Mouse (Mus musculus) forebrain, embryonic 15.5 days (tissue): ENCODE measurements around the gene Pdcd7. TPM values are rescaled to one million over a fixed set of nuclear protein-coding genes. Genes with fewer than 3 reads are reported as not detected.
"Not testable (repeated sequence)": the region's sequence is repeated elsewhere in the genome, so short reads cannot be mapped to it uniquely, and the experiment has no call there.

Experiments used
- ATAC-seq: fragments of 200-750 bp; cut with Nextera tagmentation; replicated peaks from 2 replicates; pipeline ENCODE4 v1.8.0; 2017; ENCODE audit warnings: mild to moderate bottlenecking, moderate TSS enrichment, moderate library complexity
- H3K27ac ChIP-seq: fragments of 300-500 bp; sonication (generic); replicated peaks from 2 replicates; pipeline ENCODE4 v1.5.1; 2015; ENCODE audit warnings: mild to moderate bottlenecking, inconsistent platforms
- H3K27me3 ChIP-seq: fragments of 300-500 bp; sonication (generic); 2 replicates; pipeline ENCODE4 v1.6.1; 2015; ENCODE audit warnings: inconsistent platforms
- H3K36me3 ChIP-seq: fragments of 300-500 bp; sonication (generic); 2 replicates; pipeline ENCODE4 v1.6.1; 2015; ENCODE audit warnings: mild to moderate bottlenecking, inconsistent platforms
- H3K4me1 ChIP-seq: fragments of 300-500 bp; sonication (generic); 2 replicates; pipeline ENCODE4 v1.6.1; 2015; ENCODE audit warnings: inconsistent platforms
- H3K4me2 ChIP-seq: fragments of 300-500 bp; sonication (generic); replicated peaks from 2 replicates; pipeline ENCODE4 v1.6.1; 2015; ENCODE audit warnings: mild to moderate bottlenecking, inconsistent platforms
- H3K4me3 ChIP-seq: fragments of 300-500 bp; sonication (generic); 2 replicates; pipeline ENCODE4 v1.5.1; 2015; ENCODE audit warnings: mild to moderate bottlenecking, inconsistent platforms
- H3K9ac ChIP-seq: fragments of 300-500 bp; sonication (generic); replicated peaks from 2 replicates; pipeline ENCODE4 v1.6.1; 2015; ENCODE audit warnings: mild to moderate bottlenecking, inconsistent platforms
- H3K9me3 ChIP-seq: fragments of 300-500 bp; sonication (generic); 2 replicates; pipeline ENCODE4 v1.6.1; 2016; ENCODE audit warnings: inconsistent platforms
- WGBS: fragments of 180-500 bp; shearing (Covaris S2); methylation state at CpG from one replicate; pipeline ENCODE4 v1.1.7; 2015; ENCODE audit warnings: mixed read lengths; 5-methylcytosine and 5-hydroxymethylcytosine counted together
- polyA plus RNA-seq: library from polyadenylated mRNA; unstranded; fragments of >200 nt; fragmentation: Nextera tagmentation; extraction: Ambion mirVana; gene quantifications from 2 replicates; pipeline ENCODE4 v1.2.1, GENCODE M21; 2015

Pdcd7 gene
- polyA plus RNA-seq, 1 experiment from 2014 or later: 10.3 TPM

- no peaks in the 10 kb centered on the region for H3K9me3 ChIP-seq
- H3K4me1 ChIP-seq: no peaks in the 10 kb centered on the region
- ATAC-seq: no peak
- H3K9ac ChIP-seq: no peak overlapping the region
- no peak overlapping the region for H3K4me2 ChIP-seq
- H3K4me3 ChIP-seq: no peak overlapping the region
- H3K36me3 ChIP-seq: peaks cover 77% of the 10 kb centered on the region
- H3K27me3 ChIP-seq: no peaks in the 10 kb centered on the region
- no peak overlapping the region for H3K27ac ChIP-seq
Measured at GRCm38 (mm10) chr9:65325971-65326370, 19.9 kb upstream of the Pdcd7 start.

GRCm38 (mm10) chr9:65327371-65327770 lies 18.5 kb upstream of the Pdcd7 start:
- Histone ChIP-seq H3K4me1 (no peaks in the 10 kb centered on the region), H3K4me2 (no peak overlapping the region), H3K9ac (no peak overlapping the region), H3K27me3 (no peaks in the 10 kb centered on the region), H3K9me3 (no peaks in the 10 kb centered on the region), H3K4me3 (no peak overlapping the region), H3K36me3 (peaks cover 76% of the 10 kb centered on the region), H3K27ac (no peak overlapping the region)
- ATAC-seq: no peak
- 98% methylated on average over 2 of the region's 2 CpGs for WGBS

GRCm38 (mm10) chr9:65333958-65334357 lies 11.9 kb upstream of the Pdcd7 start:
- no peak overlapping the region for H3K4me2 ChIP-seq

GRCm38 (mm10) chr9:65339146-65339545 lies 6.8 kb upstream of the Pdcd7 start:
- 86% methylated on average over 4 of the region's 4 CpGs for WGBS
- no peak overlapping the region for H3K4me2 ChIP-seq
- H3K27me3 ChIP-seq: no peaks in the 10 kb centered on the region; the same call in 1 of the 2 replicates
- no peaks in the 10 kb centered on the region for H3K36me3 ChIP-seq
- no peaks in the 10 kb centered on the region for H3K4me1 ChIP-seq
- H3K9ac ChIP-seq: no peak overlapping the region
- no peak for ATAC-seq
- H3K27ac ChIP-seq: no peak overlapping the region
- H3K9me3 ChIP-seq: no peaks in the 10 kb centered on the region
- no peak overlapping the region for H3K4me3 ChIP-seq

More at GRCm38 (mm10) chr9:65333958-65334357, 11.9 kb upstream of the Pdcd7 start:
- Histone ChIP-seq H3K4me1 (no peaks in the 10 kb centered on the region), H3K9me3 (no peaks in the 10 kb centered on the region), H3K27ac (no peak overlapping the region), H3K36me3 (peaks cover 24% of the 10 kb centered on the region), H3K9ac (no peak overlapping the region), H3K4me3 (no peak overlapping the region), H3K27me3 (no peaks in the 10 kb centered on the region)
- ATAC-seq: no peak
- WGBS: 91% methylated on average over 5 of the region's 5 CpGs

GRCm38 (mm10) chr9:65340414-65340813 lies 5.5 kb upstream of the Pdcd7 start:
- H3K9ac ChIP-seq: no peak overlapping the region
- H3K27me3 ChIP-seq: no peaks in the 10 kb centered on the region; the same call in 1 of the 2 replicates
- 84% methylated on average over 2 of the region's 2 CpGs for WGBS
- no peak overlapping the region for H3K4me2 ChIP-seq
- 0 out of 2 replicates have a peak, but pooled peaks cover 2% of the 10 kb centered on the region for H3K4me1 ChIP-seq
- no peak for ATAC-seq
- H3K9me3 ChIP-seq: no peaks in the 10 kb centered on the region
- no peaks in the 10 kb centered on the region for H3K36me3 ChIP-seq
- no peak overlapping the region for H3K27ac ChIP-seq
- no peak overlapping the region for H3K4me3 ChIP-seq

- 66% methylated on average over 11 of the region's 11 CpGs for WGBS
- H3K36me3 ChIP-seq, H3K9me3 ChIP-seq, H3K27me3 ChIP-seq: not testable (repeated sequence)
- Histone ChIP-seq H3K9ac (peak overlapping the region; percentile 91; the same call in 1 of the 2 replicates), H3K4me1 (peaks cover 30% of the 10 kb centered on the region), H3K27ac (peak overlapping the region; percentile 96), H3K4me2 (peak overlapping the region; percentile 97), H3K4me3 (peak overlapping the region; percentile 100)
- peak; percentile 44 for ATAC-seq
Measured at GRCm38 (mm10) chr9:65345439-65345838, 465 bp upstream of the Pdcd7 start.

- H3K27ac ChIP-seq: peak overlapping the region; percentile 96
- under 1% methylated on average over 75 of the region's 77 CpGs for WGBS
- H3K36me3 ChIP-seq: no peaks in the 10 kb centered on the region
- H3K4me2 ChIP-seq: peak overlapping the region; percentile 97
- ATAC-seq: peak; percentile 75
- peak overlapping the region; percentile 100 for H3K4me3 ChIP-seq
- H3K9me3 ChIP-seq: no peaks in the 10 kb centered on the region
- peak overlapping the region; percentile 91 for H3K9ac ChIP-seq
- peaks cover 33% of the 10 kb centered on the region for H3K4me1 ChIP-seq
- H3K27me3 ChIP-seq: no peaks in the 10 kb centered on the region; the same call in 1 of the 2 replicates
Measured at GRCm38 (mm10) chr9:65346476-65347111, 690 bp downstream of the Pdcd7 start.

- WGBS: 53% methylated on average over 8 of the region's 8 CpGs
Measured at GRCm38 (mm10) chr9:65347112-65347850, 1.4 kb downstream of the Pdcd7 start.

GRCm38 (mm10) chr9:65353251-65353650 lies 7.3 kb downstream of the Pdcd7 start:
- Histone ChIP-seq H3K9ac (no peak overlapping the region), H3K9me3 (no peaks in the 10 kb centered on the region), H3K4me1 (peaks cover 15% of the 10 kb centered on the region; the same call in 1 of the 2 replicates), H3K27me3 (no peaks in the 10 kb centered on the region), H3K36me3 (peaks cover 38% of the 10 kb centered on the region), H3K27ac (no peak overlapping the region), H3K4me3 (no peak overlapping the region), H3K4me2 (no peak overlapping the region)
- 95% methylated on average over 5 of the region's 5 CpGs for WGBS
- no peak for ATAC-seq

More at GRCm38 (mm10) chr9:65347112-65347850, 1.4 kb downstream of the Pdcd7 start:
- ATAC-seq: no peak
- Histone ChIP-seq H3K27ac (no peak overlapping the region), H3K4me2 (peak overlapping the region; percentile 97), H3K9me3 (no peaks in the 10 kb centered on the region), H3K4me1 (peaks cover 33% of the 10 kb centered on the region), H3K9ac (peak overlapping the region; percentile 91), H3K4me3 (peak overlapping the region; percentile 100), H3K27me3 (no peaks in the 10 kb centered on the region; the same call in 1 of the 2 replicates), H3K36me3 (no peaks in the 10 kb centered on the region)

GRCm38 (mm10) chr9:65356561-65356960 lies 10.7 kb downstream of the Pdcd7 start:
- H3K4me2 ChIP-seq: no peak overlapping the region
- no peaks in the 10 kb centered on the region for H3K4me1 ChIP-seq
- 89% methylated on average over 7 of the region's 7 CpGs for WGBS
- no peak overlapping the region for H3K4me3 ChIP-seq
- H3K9me3 ChIP-seq: no peaks in the 10 kb centered on the region
- no peak for ATAC-seq
- H3K27ac ChIP-seq: no peak overlapping the region
- no peaks in the 10 kb centered on the region for H3K27me3 ChIP-seq
- no peak overlapping the region for H3K9ac ChIP-seq
- peaks cover 68% of the 10 kb centered on the region for H3K36me3 ChIP-seq

GRCm38 (mm10) chr9:65356971-65357370 lies 11.1 kb downstream of the Pdcd7 start:
- ATAC-seq: no peak
- no peak overlapping the region for H3K27ac ChIP-seq
- no peaks in the 10 kb centered on the region for H3K27me3 ChIP-seq
- H3K9ac ChIP-seq: no peak overlapping the region
- H3K4me1 ChIP-seq: no peaks in the 10 kb centered on the region
- 88% methylated on average over 2 of the region's 2 CpGs for WGBS
- H3K4me2 ChIP-seq: no peak overlapping the region
- H3K4me3 ChIP-seq: no peak overlapping the region
- no peaks in the 10 kb centered on the region for H3K9me3 ChIP-seq
- H3K36me3 ChIP-seq: peaks cover 72% of the 10 kb centered on the region

GRCm38 (mm10) chr9:65358956-65359480 lies 13.1 kb downstream of the Pdcd7 start:
- Histone ChIP-seq H3K4me1 (no peaks in the 10 kb centered on the region), H3K4me3 (no peak overlapping the region), H3K27me3 (no peaks in the 10 kb centered on the region), H3K9me3 (no peaks in the 10 kb centered on the region), H3K36me3 (peaks cover 74% of the 10 kb centered on the region), H3K27ac (no peak overlapping the region), H3K9ac (no peak overlapping the region), H3K4me2 (no peak overlapping the region)
- ATAC-seq: no peak
- WGBS: 94% methylated on average over 1 of the region's 1 CpGs
